Mouse (Mus musculus) CH12.LX (cell line): ENCODE measurements at regions not wholly inside any gene's neighbourhood (a gene's known extent, or its start where the extent isn't known, plus 50 kb on each side); places are given as distances from the start of the nearest gene placed in this dataset.

Source experiments
- DNase-seq: peaks from one replicate; pipeline ENCODE4 v3.0.0-alpha.2; 2013; ENCODE audit errors: extremely low read depth
- H3K27ac ChIP-seq: 2 replicates; pipeline ENCODE4 v1.5.1; 2012; ENCODE audit warnings: low read depth, mild to moderate bottlenecking, control low read depth, moderate library complexity; ENCODE audit not compliant: insufficient read depth
- H3K27me3 ChIP-seq: replicated peaks from 2 replicates; pipeline ENCODE3; 2012; ENCODE audit warnings: inconsistent platforms
- H3K36me3 ChIP-seq, 2 experiments: replicated peaks in 1 of 2; 2 replicates each; pipeline versions ENCODE3 to v1.6.1; 2012; ENCODE audit warnings: inconsistent platforms in 1 of 2, low read length in 1 of 2, mild to moderate bottlenecking in 1 of 2, mixed read lengths in 1 of 2, moderate library complexity in 1 of 2; ENCODE audit not compliant: control insufficient read depth in 1 of 2, insufficient read depth in 1 of 2
- H3K4me1 ChIP-seq, 2 experiments: 2 replicates each; pipeline ENCODE4 v1.6.1; 2012; ENCODE audit warnings: inconsistent platforms in 1 of 2, moderate library complexity in 1 of 2; ENCODE audit not compliant: insufficient read depth in 2 of 2, control insufficient read depth in 1 of 2
- H3K4me2 ChIP-seq: 2 replicates; pipeline ENCODE4 v1.6.1; 2012; ENCODE audit warnings: low read depth, mild to moderate bottlenecking, control low read depth; ENCODE audit not compliant: poor library complexity, insufficient read depth, severe bottlenecking
- H3K4me3 ChIP-seq, 3 experiments: fragments of 150-350 bp in 1 of 3; sonication (generic) in 1 of 3; replicated peaks in 1 of 3; 2 replicates each; pipeline versions ENCODE3 to v1.5.1; 2011 to 2012; ENCODE audit warnings: low read depth in 2 of 3, low read length in 2 of 3, mild to moderate bottlenecking in 2 of 3, moderate library complexity in 2 of 3, control low read depth in 1 of 3, improper control_type of control experiment in 1 of 3, inconsistent platforms in 1 of 3, mixed read lengths in 1 of 3; ENCODE audit not compliant: poor library complexity in 1 of 3
- H3K79me2 ChIP-seq: replicated peaks from 2 replicates; pipeline ENCODE4 v1.6.1; 2012; ENCODE audit warnings: mild to moderate bottlenecking, moderate library complexity; ENCODE audit not compliant: control insufficient read depth, poor library complexity, insufficient read depth, severe bottlenecking; ENCODE audit errors: extremely low read depth
- H3K9ac ChIP-seq: 2 replicates; pipeline ENCODE4 v1.6.1; 2012; ENCODE audit warnings: low read depth, mild to moderate bottlenecking, control low read depth, moderate library complexity; ENCODE audit not compliant: insufficient read depth
- H3K9me3 ChIP-seq: replicated peaks from 2 replicates; pipeline ENCODE3; 2012; ENCODE audit warnings: low read length, inconsistent platforms, mixed read lengths
- CHD1 ChIP-seq: IDR thresholded peaks from 2 replicates; pipeline ENCODE4 v1.6.1; 2012; ENCODE audit warnings: low read depth, low read length, improper control_type of control experiment, inconsistent platforms
- CHD2 ChIP-seq: IDR thresholded peaks from 2 replicates; pipeline ENCODE4 v1.6.1; 2011; ENCODE audit warnings: low read length, improper control_type of control experiment
- CTCF ChIP-seq, 2 experiments: IDR thresholded peaks in 1 of 2; conservative IDR thresholded peaks in 1 of 2; 2 replicates each; pipeline ENCODE4 v1.5.1; 2011 to 2012; ENCODE audit warnings: low read depth in 2 of 2, low read length in 2 of 2, improper control_type of control experiment in 1 of 2, inconsistent platforms in 1 of 2, mild to moderate bottlenecking in 1 of 2, moderate library complexity in 1 of 2
- ELF1 ChIP-seq: IDR thresholded peaks from 2 replicates; pipeline ENCODE4 v1.6.1; 2014; ENCODE audit warnings: low read depth, mild to moderate bottlenecking, inconsistent platforms, low read length, improper control_type of control experiment
- EP300 ChIP-seq: IDR thresholded peaks from 2 replicates; pipeline ENCODE4 v1.6.1; 2011; ENCODE audit warnings: low read length, improper control_type of control experiment
- GABPA ChIP-seq: IDR thresholded peaks from 2 replicates; pipeline ENCODE4 v1.6.1; 2012; ENCODE audit warnings: low read depth, low read length, improper control_type of control experiment, inconsistent platforms; ENCODE audit not compliant: insufficient replicate concordance
- HCFC1 ChIP-seq: IDR thresholded peaks from 2 replicates; pipeline ENCODE4 v1.6.1; 2012; ENCODE audit warnings: low read depth, mild to moderate bottlenecking, inconsistent platforms, low read length, improper control_type of control experiment
- KAT2A ChIP-seq: IDR thresholded peaks from 2 replicates; pipeline ENCODE4 v1.6.1; 2012; ENCODE audit warnings: low read length, improper control_type of control experiment, inconsistent platforms; ENCODE audit not compliant: insufficient replicate concordance
- MAX ChIP-seq: IDR thresholded peaks from 2 replicates; pipeline ENCODE4 v1.6.1; 2011; ENCODE audit warnings: low read length, improper control_type of control experiment
- MAZ ChIP-seq: IDR thresholded peaks from 2 replicates; pipeline ENCODE4 v1.6.1; 2012; ENCODE audit warnings: low read depth, mild to moderate bottlenecking, inconsistent platforms, low read length, improper control_type of control experiment, moderate library complexity
- MXI1 ChIP-seq: IDR thresholded peaks from 2 replicates; pipeline ENCODE4 v1.6.1; 2011; ENCODE audit warnings: mild to moderate bottlenecking, low read depth, low read length, improper control_type of control experiment
- MYC ChIP-seq: IDR thresholded peaks from 2 replicates; pipeline ENCODE4 v1.6.1; 2011; ENCODE audit warnings: low read depth, mild to moderate bottlenecking, improper control_type of control experiment, low read length
- NELFE ChIP-seq: IDR thresholded peaks from 2 replicates; pipeline ENCODE4 v1.6.1; 2011; ENCODE audit warnings: low read depth, low read length, improper control_type of control experiment
- NRF1 ChIP-seq: IDR thresholded peaks from 2 replicates; pipeline ENCODE4 v1.6.1; 2014; ENCODE audit warnings: low read depth, mild to moderate bottlenecking, inconsistent platforms, low read length, improper control_type of control experiment, moderate library complexity
- POLR2A ChIP-seq: IDR thresholded peaks from 2 replicates; pipeline ENCODE4 v1.6.1; 2011; ENCODE audit warnings: low read depth, mild to moderate bottlenecking, improper control_type of control experiment, low read length
- RAD21 ChIP-seq: IDR thresholded peaks from 2 replicates; pipeline ENCODE4 v1.6.1; 2011; ENCODE audit warnings: low read depth, mild to moderate bottlenecking, low read length, improper control_type of control experiment, moderate library complexity
- RCOR1 ChIP-seq: conservative IDR thresholded peaks from 2 replicates; pipeline ENCODE4 v1.6.1; 2012; ENCODE audit warnings: low read depth, mild to moderate bottlenecking, inconsistent platforms, low read length, improper control_type of control experiment
- SIN3A ChIP-seq: IDR thresholded peaks from 2 replicates; pipeline ENCODE4 v1.6.1; 2012; ENCODE audit warnings: low read length, improper control_type of control experiment, inconsistent platforms
- UBTF ChIP-seq: IDR thresholded peaks from 2 replicates; pipeline ENCODE4 v1.6.1; 2012; ENCODE audit warnings: low read depth, mild to moderate bottlenecking, inconsistent platforms, low read length, improper control_type of control experiment, moderate library complexity
- ZC3H11A ChIP-seq: IDR thresholded peaks from 2 replicates; pipeline ENCODE4 v1.6.1; 2012; ENCODE audit warnings: low read depth, mild to moderate bottlenecking, inconsistent platforms, low read length, improper control_type of control experiment
- ZKSCAN1 ChIP-seq: IDR thresholded peaks from 2 replicates; pipeline ENCODE4 v1.6.1; 2012; ENCODE audit warnings: low read depth, inconsistent platforms, low read length, improper control_type of control experiment, borderline replicate concordance
- dilution Hi-C: fragments of 300-500 bp; cut with MboI; formaldehyde crosslinking; loops from 2 replicates; pipeline ENCODE4 v1.14.3; 2020; ENCODE audit warnings: low sequenced_read_pairs; ENCODE audit not compliant: extremely low pct_unique_long_range_greater_than_20kb, extremely low pct_ligation_motif_present
- in situ Hi-C: fragments of 300-500 bp; cut with MboI; formaldehyde crosslinking; loops from 3 replicates; pipeline ENCODE4 v1.14.3; 2019; ENCODE audit warnings: low sequenced_read_pairs, low pct_ligation_motif_present, low pct_unique_long_range_greater_than_20kb, mixed read lengths

DNA sequence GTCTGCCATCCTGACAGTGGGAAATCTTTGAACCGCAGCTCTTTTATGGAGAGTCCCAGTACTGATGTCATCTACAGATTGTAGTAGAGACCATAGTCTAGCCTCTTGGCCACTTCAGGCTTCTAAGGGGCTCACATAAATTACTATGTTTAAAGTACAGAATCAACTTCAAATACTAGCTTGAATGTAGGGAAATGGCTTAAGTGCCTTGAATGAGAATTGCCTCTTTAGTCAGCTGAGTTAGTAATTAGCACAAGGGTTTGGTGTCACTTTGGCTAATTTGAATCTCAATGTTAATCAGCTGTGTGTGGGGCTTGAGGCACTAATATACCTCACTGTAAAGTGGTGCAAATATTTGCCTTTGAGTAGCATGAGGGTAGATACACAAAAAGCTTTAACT lies 152.2 kb upstream of the Fam19a1 start:
- no peak overlapping the region for H3K4me2 ChIP-seq
- H3K4me3 ChIP-seq: no peak overlapping the region
- no peaks in the 10 kb centered on the region for H3K27me3 ChIP-seq
- peaks cover 5% of the 10 kb centered on the region for H3K9me3 ChIP-seq
- no peaks in the 10 kb centered on the region for H3K4me1 ChIP-seq
- no peaks in the 10 kb centered on the region for H3K79me2 ChIP-seq
- dilution Hi-C loops (no loop called here), in situ Hi-C loops (no loop called here)
- no peak overlapping the region for H3K27ac ChIP-seq
- no peaks in the 10 kb centered on the region for H3K36me3 ChIP-seq
- TF ChIP-seq MXI1 (no peak), GABPA (no peak), NRF1 (no peak), RAD21 (no peak), CHD2 (no peak), MAZ (no peak), EP300 (no peak), ZKSCAN1 (no peak), ELF1 (no peak), RCOR1 (no peak), CHD1 (no peak), MYC (no peak)
- DNase-seq: no peak
- H3K9ac ChIP-seq: no peak overlapping the region

GRCm38 (mm10) chr6:95966231-95966630 lies 146.7 kb upstream of the Fam19a1 start:
- Histone ChIP-seq H3K4me1 (no peaks in the 10 kb centered on the region), H3K79me2 (no peaks in the 10 kb centered on the region), H3K4me3 (no peak overlapping the region), H3K27me3 (no peaks in the 10 kb centered on the region), H3K27ac (no peak overlapping the region), H3K36me3 (no peaks in the 10 kb centered on the region), H3K9ac (no peak overlapping the region), H3K4me2 (no peak overlapping the region), H3K9me3 (peaks cover 5% of the 10 kb centered on the region)
- dilution Hi-C loops: no loop called here
- TF ChIP-seq ZKSCAN1 (no peak), KAT2A (no peak), MAX (no peak), RCOR1 (no peak), SIN3A (no peak), MYC (no peak), ZC3H11A (no peak), UBTF (no peak), ELF1 (no peak), CTCF (conservative IDR thresholded peaks at IDR 0.05 in 1 of 2, IDR thresholded peaks at IDR 0.05 in 1 of 2; ENCODE audit: low read depth in 2 of 2, low read length in 2 of 2) (no peak), NELFE (no peak), POLR2A (no peak), HCFC1 (no peak)
- DNase-seq: no peak
- in situ Hi-C loops: no loop called here
